Mouse (Mus musculus): Measurements from ENCODE around the gene Mcur1. TPM values are rescaled to one million over a fixed set of nuclear protein-coding genes. Genes with fewer than 3 reads are reported as not detected.

Gene Mcur1
- polyA plus RNA-seq, 1 experiment = 13.5 TPM

GRCm38 (mm10) chr13:43530129-43530831 lies 29.7 kb downstream of the Mcur1 start:
- H3K27ac ChIP-seq (ENCODE audit: control insufficient read depth, insufficient read depth, low read depth, low read length, poor library complexity) = no peak overlapping the region
- H3K4me1 ChIP-seq (ENCODE audit: control insufficient read depth, insufficient read depth, low read length) = no peaks in the 10 kb centered on the region; the same call in 1 of the 2 replicates
- TF ChIP-seq CTCF (IDR thresholded peaks at IDR 0.05; ENCODE audit: control insufficient read depth, insufficient read depth, low read length) (no peak), POLR2A (IDR thresholded peaks at IDR 0.05; ENCODE audit: borderline replicate concordance, control insufficient read depth, low read depth, low read length) (no peak)
- 35% methylated on average over 14 of the region's 14 CpGs for WGBS
- no peak overlapping the region for H3K4me3 ChIP-seq (replicated peaks; ENCODE audit: control insufficient read depth, low read depth, low read length)

GRCm38 (mm10) chr13:43526289-43526688 lies 33.7 kb downstream of the Mcur1 start:
- WGBS = 81% methylated on average over 5 of the region's 5 CpGs
- Histone ChIP-seq H3K4me1 (ENCODE audit: control insufficient read depth, insufficient read depth, low read length) (peaks cover 5% of the 10 kb centered on the region), H3K27ac (ENCODE audit: control insufficient read depth, insufficient read depth, low read depth, low read length, poor library complexity) (no peak overlapping the region), H3K4me3 (replicated peaks; ENCODE audit: control insufficient read depth, low read depth, low read length) (no peak overlapping the region)
- TF ChIP-seq CTCF (IDR thresholded peaks at IDR 0.05; ENCODE audit: control insufficient read depth, insufficient read depth, low read length) (no peak), POLR2A (IDR thresholded peaks at IDR 0.05; ENCODE audit: borderline replicate concordance, control insufficient read depth, low read depth, low read length) (no peak)

GRCm38 (mm10) chr13:43525363-43526134 lies 34.4 kb downstream of the Mcur1 start:
- 21% methylated on average over 16 of the region's 16 CpGs for WGBS
- Histone ChIP-seq H3K4me3 (replicated peaks; ENCODE audit: control insufficient read depth, low read depth, low read length) (no peak overlapping the region), H3K4me1 (ENCODE audit: control insufficient read depth, insufficient read depth, low read length) (peaks cover 5% of the 10 kb centered on the region), H3K27ac (ENCODE audit: control insufficient read depth, insufficient read depth, low read depth, low read length, poor library complexity) (peak overlapping the region; percentile 91)
- TF ChIP-seq CTCF (IDR thresholded peaks at IDR 0.05; ENCODE audit: control insufficient read depth, insufficient read depth, low read length) (no peak), POLR2A (IDR thresholded peaks at IDR 0.05; ENCODE audit: borderline replicate concordance, control insufficient read depth, low read depth, low read length) (no peak)

- Histone ChIP-seq H3K27ac (ENCODE audit: control insufficient read depth, insufficient read depth, low read depth, low read length, poor library complexity) (peak overlapping the region; percentile 91), H3K4me3 (replicated peaks; ENCODE audit: control insufficient read depth, low read depth, low read length) (no peak overlapping the region), H3K4me1 (ENCODE audit: control insufficient read depth, insufficient read depth, low read length) (peaks cover 5% of the 10 kb centered on the region)
- 12% methylated on average over 16 of the region's 16 CpGs for WGBS
- TF ChIP-seq POLR2A (IDR thresholded peaks at IDR 0.05; ENCODE audit: borderline replicate concordance, control insufficient read depth, low read depth, low read length) (no peak), CTCF (IDR thresholded peaks at IDR 0.05; ENCODE audit: control insufficient read depth, insufficient read depth, low read length) (no peak)
Measured at GRCm38 (mm10) chr13:43524491-43525362, 35.3 kb downstream of the Mcur1 start.

GRCm38 (mm10) chr13:43523906-43524480 lies 36.0 kb downstream of the Mcur1 start:
- H3K4me3 ChIP-seq (replicated peaks; ENCODE audit: control insufficient read depth, low read depth, low read length) = no peak overlapping the region
- WGBS = 38% methylated on average over 7 of the region's 7 CpGs

GRCm38 (mm10) chr13:43521940-43522339 lies 38.1 kb downstream of the Mcur1 start:
- 88% methylated on average over 5 of the region's 5 CpGs for WGBS
- H3K4me1 ChIP-seq (ENCODE audit: control insufficient read depth, insufficient read depth, low read length) = peaks cover 5% of the 10 kb centered on the region
- 0 out of 2 replicates have a peak overlapping the region, but pooled peaks have one; percentile 13 for H3K27ac ChIP-seq (ENCODE audit: control insufficient read depth, insufficient read depth, low read depth, low read length, poor library complexity)
- TF ChIP-seq CTCF (IDR thresholded peaks at IDR 0.05; ENCODE audit: control insufficient read depth, insufficient read depth, low read length) (no peak), POLR2A (IDR thresholded peaks at IDR 0.05; ENCODE audit: borderline replicate concordance, control insufficient read depth, low read depth, low read length) (no peak)
- H3K4me3 ChIP-seq (replicated peaks; ENCODE audit: control insufficient read depth, low read depth, low read length) = no peak overlapping the region

More at GRCm38 (mm10) chr13:43523906-43524480, 36.0 kb downstream of the Mcur1 start:
- peaks cover 5% of the 10 kb centered on the region for H3K4me1 ChIP-seq (ENCODE audit: control insufficient read depth, insufficient read depth, low read length)
- TF ChIP-seq POLR2A (IDR thresholded peaks at IDR 0.05; ENCODE audit: borderline replicate concordance, control insufficient read depth, low read depth, low read length) = no peak
- TF ChIP-seq CTCF (IDR thresholded peaks at IDR 0.05; ENCODE audit: control insufficient read depth, insufficient read depth, low read length) = no peak
- peak overlapping the region; percentile 12 for H3K27ac ChIP-seq (ENCODE audit: control insufficient read depth, insufficient read depth, low read depth, low read length, poor library complexity)

- peaks cover 5% of the 10 kb centered on the region; the same call in 1 of the 2 replicates for H3K4me1 ChIP-seq (ENCODE audit: control insufficient read depth, insufficient read depth, low read length)
- TF ChIP-seq POLR2A (IDR thresholded peaks at IDR 0.05; ENCODE audit: borderline replicate concordance, control insufficient read depth, low read depth, low read length) (no peak), CTCF (IDR thresholded peaks at IDR 0.05; ENCODE audit: control insufficient read depth, insufficient read depth, low read length) (no peak)
- WGBS = 78% methylated on average over 6 of the region's 6 CpGs
Measured at GRCm38 (mm10) chr13:43519251-43519650, 40.7 kb downstream of the Mcur1 start.

More at GRCm38 (mm10) chr13:43519251-43519650, 40.7 kb downstream of the Mcur1 start:
- Histone ChIP-seq H3K27ac (ENCODE audit: control insufficient read depth, insufficient read depth, low read depth, low read length, poor library complexity) (no peak overlapping the region), H3K4me3 (replicated peaks; ENCODE audit: control insufficient read depth, low read depth, low read length) (no peak overlapping the region)

All from bone marrow, adult 2 months (tissue).